Mouse (Mus musculus) bone marrow macrophage, adult 2 months (primary cell): ENCODE measurements around the gene Lrch1. TPM values are rescaled to one million over a fixed set of nuclear protein-coding genes. Genes with fewer than 3 reads are reported as not detected.
A peak's percentile ranks its signal among the peaks of the same experiment; 100 is the strongest.

Experiments
- H3K27ac ChIP-seq: 2 replicates; pipeline ENCODE4 v1.5.1; 2012; ENCODE audit warnings: low read depth, low read length; ENCODE audit not compliant: insufficient read depth
- H3K4me1 ChIP-seq: 2 replicates; pipeline ENCODE4 v1.6.1; 2012; ENCODE audit warnings: low read length; ENCODE audit not compliant: control insufficient read depth, insufficient read depth
- H3K4me3 ChIP-seq: 2 replicates; pipeline ENCODE4 v1.5.1; 2012; ENCODE audit warnings: mild to moderate bottlenecking, low read length, moderate library complexity; ENCODE audit not compliant: insufficient read depth
- CTCF ChIP-seq: IDR thresholded peaks from 2 replicates; pipeline ENCODE4 v1.5.1; 2012; ENCODE audit warnings: low read depth, mild to moderate bottlenecking, low read length, moderate library complexity
- POLR2A ChIP-seq: IDR thresholded peaks from 2 replicates; pipeline ENCODE4 v1.6.1; 2012; ENCODE audit warnings: mild to moderate bottlenecking, low read depth, low read length, borderline replicate concordance
- polyA plus RNA-seq: library from polyadenylated mRNA; stranded (reverse); fragments of >200 nt; gene quantifications from 2 replicates; pipeline ENCODE4 v1.2.4, GENCODE M21; 2012; ENCODE audit not compliant: missing spikeins, insufficient read depth, insufficient read length

The Lrch1 gene
- polyA plus RNA-seq, 1 experiment = 21.8 TPM

DNA sequence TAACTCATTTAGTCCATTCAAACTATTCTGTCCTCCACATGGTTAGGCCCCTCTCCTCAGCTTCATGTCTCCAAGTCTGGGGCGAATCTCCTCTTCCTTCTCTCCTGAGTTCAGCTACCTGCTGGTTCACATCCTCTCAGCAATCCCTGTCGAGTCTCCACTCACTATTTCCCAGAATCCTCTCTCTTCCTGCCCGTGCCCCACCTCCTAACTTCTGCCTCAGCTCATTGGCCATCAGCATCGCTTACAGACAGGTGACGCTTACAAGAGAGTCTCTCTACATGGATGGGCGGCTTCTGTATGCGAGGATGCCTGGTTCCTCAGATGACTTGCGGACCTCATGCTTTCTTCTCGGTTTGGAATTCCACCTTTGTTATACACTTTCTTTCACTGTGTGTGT lies 86.2 kb downstream of the Lrch1 start:
- H3K27ac ChIP-seq = no peak overlapping the region

DNA sequence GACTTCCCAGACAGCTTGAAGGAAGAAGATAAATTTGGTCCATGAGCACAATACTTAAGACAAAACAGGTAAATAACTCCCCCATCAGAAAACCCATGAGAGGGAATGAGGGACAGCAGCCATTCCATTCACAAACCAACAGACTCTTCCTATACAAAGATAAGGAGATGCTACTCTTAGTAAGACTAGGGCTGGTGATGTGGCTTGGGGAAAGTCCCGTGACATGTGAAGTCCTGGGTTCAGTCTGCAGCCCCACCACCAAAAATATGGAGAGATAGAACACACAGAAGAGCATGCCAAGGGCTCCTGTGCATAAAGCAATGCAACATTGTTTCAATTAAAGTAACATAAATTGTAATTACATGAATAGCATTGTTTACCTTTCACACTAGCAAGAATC lies 88.5 kb downstream of the Lrch1 start:
- Histone ChIP-seq H3K4me3 (no peak overlapping the region), H3K27ac (no peak overlapping the region), H3K4me1 (peaks cover 13% of the 10 kb centered on the region)
- no peak for TF ChIP-seq POLR2A
- no peak for TF ChIP-seq CTCF

More for the DNA sequence above, 86.2 kb downstream of the Lrch1 start:
- Histone ChIP-seq H3K4me3 (no peak overlapping the region), H3K4me1 (peaks cover 11% of the 10 kb centered on the region)
- TF ChIP-seq POLR2A = no peak
- no peak for TF ChIP-seq CTCF

DNA sequence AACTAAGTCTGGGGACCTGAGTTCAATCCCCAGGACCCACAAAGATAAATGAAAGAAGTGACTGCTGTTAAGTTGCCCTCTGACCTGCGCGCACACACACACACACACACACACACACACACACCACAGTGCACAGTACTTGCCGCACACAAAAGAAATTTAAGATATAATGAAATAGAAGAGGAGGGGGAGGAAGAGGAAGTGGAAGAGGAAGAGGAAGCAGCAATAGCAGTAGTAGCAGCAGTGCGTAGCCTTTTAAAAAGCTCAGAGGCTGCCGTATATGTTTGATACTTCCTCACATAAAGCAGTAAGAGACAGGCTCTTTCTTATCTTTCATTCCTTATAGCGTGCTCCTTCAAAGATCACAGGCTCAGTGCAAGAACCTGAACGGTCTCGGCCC lies 92.2 kb downstream of the Lrch1 start:
- Histone ChIP-seq H3K4me3 (no peak overlapping the region), H3K4me1 (peaks cover 13% of the 10 kb centered on the region), H3K27ac (peak overlapping the region; percentile 53)
- TF ChIP-seq POLR2A = no peak

DNA sequence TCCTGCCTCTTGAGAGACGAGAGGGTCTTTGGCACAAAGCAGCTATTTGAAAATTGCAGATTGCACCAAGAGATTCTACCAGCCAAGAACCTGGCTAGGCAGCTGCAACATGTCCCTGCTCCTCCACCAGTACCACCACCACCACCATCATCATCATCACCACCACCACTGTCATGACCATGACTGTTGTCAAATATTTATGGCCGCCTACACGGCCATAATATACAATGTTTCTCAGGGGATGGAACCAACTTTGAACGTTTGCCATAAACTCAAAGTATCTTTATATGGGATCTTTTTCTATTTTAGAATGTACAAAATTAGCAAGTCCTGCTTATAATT lies 93.9 kb downstream of the Lrch1 start:
- no peak for TF ChIP-seq CTCF
- Histone ChIP-seq H3K4me1 (peaks cover 21% of the 10 kb centered on the region), H3K27ac (no peak overlapping the region), H3K4me3 (no peak overlapping the region)

DNA sequence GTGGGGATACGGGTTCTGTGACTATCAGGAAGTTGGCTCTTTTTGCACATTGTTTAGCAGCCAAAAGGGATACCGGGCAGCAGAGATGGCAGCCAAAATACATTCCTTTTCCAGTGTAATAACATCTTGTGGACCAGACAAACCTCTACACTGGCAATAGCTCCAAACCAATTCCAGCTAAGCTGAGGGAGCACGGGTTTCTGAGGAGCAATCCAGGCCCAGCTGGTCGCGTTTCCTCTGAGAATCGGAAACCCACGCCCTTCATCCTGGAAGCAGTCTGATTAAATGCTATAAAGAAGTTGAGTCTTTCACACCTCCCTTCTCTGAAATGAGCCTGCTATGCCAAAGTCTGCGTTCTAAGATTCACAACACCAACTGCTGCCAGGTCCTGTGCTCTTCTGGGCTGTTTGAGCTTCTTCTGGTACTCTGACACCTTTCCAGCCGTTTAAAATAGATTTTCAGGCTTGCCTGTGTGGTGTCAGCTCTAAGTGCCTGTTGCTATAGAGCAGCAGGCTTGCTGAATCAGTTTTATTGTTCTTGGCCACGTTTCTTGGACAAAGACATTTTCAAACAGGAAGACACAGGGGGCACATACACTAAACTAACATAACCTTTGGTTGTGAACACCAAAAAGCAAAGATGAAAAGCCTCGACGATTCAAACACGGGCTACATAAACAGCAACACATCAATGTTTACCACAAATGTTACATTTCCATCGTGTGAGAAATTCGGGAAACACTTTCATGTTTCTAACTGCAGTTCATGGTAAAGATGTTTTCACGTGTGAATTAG lies 94.5 kb downstream of the Lrch1 start:
- TF ChIP-seq POLR2A (no peak), CTCF (no peak)
- H3K4me1 ChIP-seq = peaks cover 25% of the 10 kb centered on the region
- no peak overlapping the region for H3K27ac ChIP-seq
- no peak overlapping the region for H3K4me3 ChIP-seq

DNA sequence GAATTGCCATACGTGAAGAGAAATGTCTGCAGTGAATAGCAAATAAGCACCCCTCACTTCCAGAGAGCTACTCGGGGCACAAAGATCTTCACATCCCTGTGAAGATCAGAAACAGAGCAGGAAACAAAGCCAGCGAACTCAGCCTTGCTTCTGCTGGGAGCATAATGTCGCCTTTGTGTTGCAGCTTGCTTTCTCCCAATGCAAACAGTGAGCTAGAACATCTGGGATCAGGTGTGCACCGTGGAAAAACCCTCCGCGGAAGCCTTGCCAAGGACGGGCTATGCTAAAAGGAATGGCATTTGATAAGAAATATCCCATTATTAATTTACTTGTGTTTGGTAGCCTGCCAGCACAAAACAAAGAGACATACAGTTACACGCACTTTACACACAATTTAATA lies 95.8 kb downstream of the Lrch1 start:
- Histone ChIP-seq H3K4me3 (no peak overlapping the region), H3K4me1 (peaks cover 34% of the 10 kb centered on the region), H3K27ac (no peak overlapping the region)
- TF ChIP-seq CTCF = no peak
- no peak for TF ChIP-seq POLR2A

DNA sequence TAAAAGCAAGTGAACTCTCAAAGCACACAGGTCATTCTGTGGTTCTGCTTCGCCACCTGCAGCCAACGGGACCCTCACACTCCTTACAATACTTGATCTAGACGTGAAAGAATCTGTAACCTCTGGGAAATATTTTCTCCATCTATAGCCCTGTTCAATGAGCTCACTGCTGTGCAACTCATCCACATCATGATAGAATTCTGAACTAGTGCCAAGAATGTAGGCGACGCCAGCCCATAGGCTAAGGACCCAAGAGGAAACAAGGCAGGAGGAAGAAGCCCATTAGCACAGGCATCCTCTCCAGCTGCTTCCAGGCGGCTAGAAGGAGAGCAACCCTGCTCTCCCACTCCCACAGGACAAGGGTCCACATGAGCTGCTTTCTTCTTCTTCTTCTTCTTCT lies 98.7 kb downstream of the Lrch1 start:
- no peak for TF ChIP-seq POLR2A
- TF ChIP-seq CTCF = no peak
- Histone ChIP-seq H3K27ac (no peak overlapping the region), H3K4me3 (no peak overlapping the region)

DNA sequence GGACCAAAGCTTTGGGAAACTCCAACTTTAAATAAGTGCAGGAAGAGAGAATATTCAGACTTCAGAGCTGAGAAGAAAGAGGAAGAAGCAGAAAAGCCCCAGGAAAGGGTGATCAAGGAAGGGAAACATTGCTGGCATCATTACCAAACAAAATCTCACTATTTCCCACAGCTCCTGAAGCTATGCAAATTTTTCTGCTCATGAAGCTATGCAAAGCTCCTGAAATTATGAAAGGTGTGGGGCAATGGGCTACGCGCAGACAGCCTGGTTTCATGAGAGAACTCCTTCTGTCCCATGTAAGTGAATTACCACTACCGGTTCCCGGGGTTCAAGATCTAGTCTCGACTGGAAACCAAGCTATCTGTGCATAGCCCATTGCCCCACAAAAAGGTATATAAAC lies 99.5 kb downstream of the Lrch1 start:
- peaks cover 32% of the 10 kb centered on the region for H3K4me1 ChIP-seq
- no peak for TF ChIP-seq CTCF
- no peak for TF ChIP-seq POLR2A
- H3K27ac ChIP-seq = peak overlapping the region; percentile 75
- peak overlapping the region; percentile 45; the same call in 1 of the 2 replicates for H3K4me3 ChIP-seq

More for the DNA sequence above, 98.7 kb downstream of the Lrch1 start:
- H3K4me1 ChIP-seq = peaks cover 32% of the 10 kb centered on the region

DNA sequence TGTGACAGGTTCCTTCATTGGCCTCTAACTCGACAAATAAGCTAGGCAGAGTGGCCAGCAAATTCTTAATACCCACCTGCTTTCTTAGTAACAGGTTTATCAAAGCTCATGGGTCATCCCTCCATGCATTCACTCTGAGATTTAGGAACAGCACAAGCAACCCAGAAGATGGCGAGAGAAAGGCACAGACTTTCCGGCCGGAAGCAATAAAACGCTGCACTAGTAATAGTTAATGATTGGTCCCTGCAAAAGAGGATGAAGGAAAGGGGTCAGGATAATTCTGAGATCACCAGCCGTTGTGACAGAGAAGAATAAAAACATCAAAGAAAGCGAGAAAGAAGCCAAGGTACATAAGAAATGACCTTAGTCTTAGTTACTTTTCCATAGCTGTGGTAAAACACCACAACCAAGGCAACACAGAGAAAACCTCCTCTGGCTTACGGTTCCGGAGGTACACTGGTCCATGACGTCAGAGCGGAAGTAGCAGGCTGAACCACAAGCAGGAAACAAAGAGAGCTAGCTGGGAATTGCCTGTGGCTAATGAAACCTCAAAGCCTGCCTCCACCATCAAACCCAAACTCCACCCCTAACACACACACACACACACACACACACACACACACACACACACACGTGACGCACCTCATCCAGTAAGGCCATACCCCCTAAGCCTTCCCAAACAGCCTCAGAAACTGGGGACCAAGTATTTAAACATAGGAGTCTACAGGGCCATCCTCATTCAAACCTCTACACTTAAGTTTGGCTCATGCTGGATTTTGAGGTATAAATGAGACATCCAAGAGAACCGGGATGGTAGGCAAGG lies 100.2 kb downstream of the Lrch1 start:
- Histone ChIP-seq H3K4me1 (peaks cover 32% of the 10 kb centered on the region), H3K4me3 (peak overlapping the region; percentile 45), H3K27ac (peak overlapping the region; percentile 75)
- TF ChIP-seq CTCF (no peak), POLR2A (no peak)

DNA sequence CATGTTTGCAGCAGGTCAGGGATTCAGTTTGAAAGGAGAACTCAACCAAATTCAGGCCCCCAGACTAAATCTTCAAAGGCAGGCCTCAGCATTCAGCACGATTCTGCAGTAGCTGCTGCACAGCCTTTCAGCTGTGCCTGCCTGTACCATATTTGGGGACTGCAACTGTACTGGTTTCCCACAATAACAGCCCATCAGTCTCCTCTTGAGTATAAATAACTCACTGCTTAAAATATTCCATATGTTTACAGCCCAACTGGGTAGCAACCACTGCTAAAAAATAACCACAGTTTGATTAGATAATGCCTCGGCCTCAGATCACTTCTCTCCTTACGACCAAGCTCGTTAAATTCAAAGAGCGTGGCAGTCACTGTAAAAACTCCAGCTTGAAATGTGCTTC lies 101.0 kb downstream of the Lrch1 start:
- peaks cover 32% of the 10 kb centered on the region for H3K4me1 ChIP-seq
- 0 out of 2 replicates have a peak overlapping the region, but pooled peaks have one; percentile 75 for H3K27ac ChIP-seq
- peak overlapping the region; percentile 45; the same call in 1 of the 2 replicates for H3K4me3 ChIP-seq
- TF ChIP-seq POLR2A (no peak), CTCF (no peak)
